Mouse (Mus musculus) thymus, adult 2 months (tissue): ENCODE data around the gene Ugt1a6a.

Experiments
- CTCF ChIP-seq: fragments of 200-500 bp; IDR thresholded peaks from 2 replicates; pipeline ENCODE4 v1.5.1; 2012; ENCODE audit warnings: mild to moderate bottlenecking, control low read depth, low read length, moderate library complexity, borderline replicate concordance; ENCODE audit not compliant: control insufficient read depth, poor library complexity, insufficient read depth; ENCODE audit errors: extremely low read depth
- POLR2A ChIP-seq: fragments of 200-500 bp; IDR thresholded peaks from 2 replicates; pipeline ENCODE4 v1.6.1; 2012; ENCODE audit warnings: mild to moderate bottlenecking, low read length, control low read depth, moderate library complexity; ENCODE audit not compliant: control insufficient read depth, poor library complexity, insufficient read depth; ENCODE audit errors: extremely low read depth

DNA sequence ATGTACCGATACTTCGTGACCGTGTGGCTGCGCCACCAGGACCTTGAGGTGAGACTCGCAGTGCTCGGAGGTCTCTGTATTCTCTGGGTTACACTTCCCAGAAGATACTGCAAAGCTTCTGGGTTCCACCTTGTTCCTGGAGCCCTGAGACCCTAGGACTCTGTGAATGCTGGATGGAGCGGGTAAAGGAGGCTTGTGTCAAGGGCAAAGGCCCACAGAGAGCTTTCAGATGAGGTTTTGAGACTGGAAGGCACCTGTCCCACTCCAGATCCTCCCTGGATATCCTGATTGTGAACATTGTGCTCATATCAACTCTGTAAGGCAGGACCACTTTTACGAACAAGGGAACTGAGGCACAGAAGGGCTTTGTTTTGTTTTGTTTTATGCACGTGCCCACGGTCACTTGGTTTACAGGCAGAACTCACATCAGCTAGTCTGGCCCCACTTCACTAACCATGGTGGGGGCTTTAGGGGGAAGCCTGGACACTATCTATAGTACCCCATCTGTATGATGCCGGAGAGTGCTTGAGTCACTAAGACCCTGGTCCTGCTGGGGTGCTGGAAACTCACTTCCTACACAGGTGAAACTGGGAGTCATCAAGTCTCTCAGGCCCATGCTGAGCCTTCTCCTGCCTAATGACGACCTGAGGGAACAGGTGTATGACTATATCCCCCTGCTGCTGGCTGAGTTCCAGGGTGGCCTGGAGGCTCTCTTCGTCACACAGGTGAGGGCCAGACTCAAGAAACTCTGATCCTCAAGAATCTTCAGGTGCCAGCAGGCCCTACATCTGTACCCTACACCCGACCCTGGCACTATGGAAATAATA, 99.0 kb downstream of the Ugt1a6a start:
- TF ChIP-seq CTCF (no peak), POLR2A (no peak)
